Mouse (Mus musculus): ENCODE results near the gene Arhgap1. TPM values are rescaled to one million over a fixed set of nuclear protein-coding genes. Genes with fewer than 3 reads are reported as not detected.
A peak's percentile ranks its signal among the peaks of the same experiment; 100 is the strongest.

Gene Arhgap1
- polyA plus RNA-seq, 1 experiment from 2014 or later = 90.6 TPM

GRCm38 (mm10) chr2:91650360-91650995 is 818 bp downstream of the Arhgap1 start:
- Histone ChIP-seq H3K9ac (peak overlapping the region; percentile 98), H3K4me1 (replicated peaks) (peaks cover 46% of the 10 kb centered on the region), H3K36me3 (peaks cover 55% of the 10 kb centered on the region), H3K4me3 (peak overlapping the region; percentile 93), H3K27ac (replicated peaks) (peak overlapping the region; percentile 91), H3K27me3 (no peaks in the 10 kb centered on the region), H3K9me3 (no peaks in the 10 kb centered on the region), H3K4me2 (peak overlapping the region; percentile 86)
- ATAC-seq (ENCODE audit: low read depth) = peak; percentile 60
- 15% methylated on average over 16 of the region's 16 CpGs for WGBS

DNA sequence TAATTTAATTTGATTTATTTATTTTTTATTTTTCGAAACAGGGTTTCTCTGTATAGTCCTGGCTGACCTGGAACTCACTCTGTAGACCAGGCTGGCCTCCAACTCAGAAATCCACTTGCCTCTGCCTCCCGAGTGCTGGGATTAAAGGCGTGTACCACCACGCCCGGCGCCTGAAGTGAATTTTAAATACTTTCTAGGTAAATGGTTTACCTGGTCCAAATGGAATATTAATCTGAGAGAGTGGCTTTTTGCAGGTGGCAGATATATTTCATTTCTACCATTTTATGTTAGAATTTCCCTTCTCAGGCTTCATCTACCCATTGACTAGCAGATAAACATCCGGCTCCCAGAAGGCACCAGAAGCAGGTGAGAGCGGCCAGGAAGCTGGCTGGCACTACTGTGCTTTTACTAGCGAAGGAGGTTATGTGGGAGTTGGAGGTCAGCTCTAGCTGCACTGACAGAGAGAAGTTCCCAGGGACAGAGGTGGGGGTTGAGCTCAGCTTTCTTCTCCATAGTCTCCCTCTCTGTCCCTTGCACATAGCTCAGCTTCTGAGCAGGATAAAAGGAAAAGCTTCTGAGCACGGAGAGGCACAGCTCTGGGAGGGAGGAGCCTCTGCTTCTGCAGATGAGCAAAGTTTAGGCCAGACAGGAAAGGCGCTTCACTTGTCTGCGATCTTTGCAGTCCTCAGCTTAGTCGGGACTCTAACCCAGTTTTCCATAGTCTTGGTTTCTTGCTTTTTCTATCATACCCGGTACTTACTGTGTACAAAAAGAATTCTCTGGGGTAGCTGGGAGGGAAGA is 2.0 kb downstream of the Arhgap1 start:
- Histone ChIP-seq H3K9me3 (no peaks in the 10 kb centered on the region), H3K4me1 (replicated peaks) (peaks cover 46% of the 10 kb centered on the region), H3K9ac (peak overlapping the region; percentile 31; the same call in 1 of the 2 replicates), H3K4me2 (peak overlapping the region; percentile 86; the same call in 1 of the 2 replicates), H3K27me3 (no peaks in the 10 kb centered on the region), H3K36me3 (peaks cover 55% of the 10 kb centered on the region), H3K27ac (replicated peaks) (no peak overlapping the region), H3K4me3 (no peak overlapping the region)
- WGBS = 89% methylated on average over 14 of the region's 14 CpGs
- no peak for ATAC-seq (ENCODE audit: low read depth)

DNA sequence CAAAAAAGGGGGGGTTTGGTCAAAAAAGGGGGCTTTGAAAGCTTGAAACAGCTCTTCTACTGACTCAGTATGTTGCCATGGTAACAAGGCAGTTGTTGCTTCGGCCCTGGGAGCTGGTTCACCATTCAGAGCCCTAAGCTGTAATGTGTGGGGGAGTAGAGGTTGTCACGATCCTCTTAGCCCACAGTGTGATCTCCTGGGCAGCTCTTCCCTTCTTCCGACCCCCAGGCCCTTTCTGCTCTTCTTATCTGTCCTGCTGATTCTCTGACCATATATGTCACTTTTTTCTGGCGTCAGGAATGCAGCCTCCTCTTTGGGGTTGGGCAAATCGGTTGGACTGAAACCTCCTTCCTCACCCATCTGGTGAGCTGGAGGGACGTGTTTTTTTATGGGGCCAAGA is 3.2 kb downstream of the Arhgap1 start:
- H3K9ac ChIP-seq = no peak overlapping the region; the same call in 1 of the 2 replicates

GRCm38 (mm10) chr2:91655388-91655787 is 5.7 kb downstream of the Arhgap1 start:
- 94% methylated on average over 5 of the region's 5 CpGs for WGBS
- Histone ChIP-seq H3K4me2 (no peak overlapping the region), H3K4me1 (replicated peaks) (peaks cover 29% of the 10 kb centered on the region), H3K9ac (no peak overlapping the region), H3K4me3 (no peak overlapping the region), H3K36me3 (peaks cover 78% of the 10 kb centered on the region), H3K9me3 (no peaks in the 10 kb centered on the region), H3K27ac (replicated peaks) (no peak overlapping the region), H3K27me3 (no peaks in the 10 kb centered on the region)
- no peak for ATAC-seq (ENCODE audit: low read depth)

More for the DNA sequence above, 3.2 kb downstream of the Arhgap1 start:
- Histone ChIP-seq H3K4me3 (no peak overlapping the region), H3K36me3 (peaks cover 55% of the 10 kb centered on the region), H3K4me2 (no peak overlapping the region), H3K27me3 (no peaks in the 10 kb centered on the region), H3K9me3 (no peaks in the 10 kb centered on the region), H3K27ac (replicated peaks) (no peak overlapping the region), H3K4me1 (replicated peaks) (peaks cover 44% of the 10 kb centered on the region)
- no peak for ATAC-seq (ENCODE audit: low read depth)
- WGBS = 55% methylated on average over 6 of the region's 6 CpGs

GRCm38 (mm10) chr2:91655827-91656226 is 6.2 kb downstream of the Arhgap1 start:
- ATAC-seq (ENCODE audit: low read depth) = no peak
- H3K4me1 ChIP-seq (replicated peaks) = peaks cover 25% of the 10 kb centered on the region
- no peak overlapping the region for H3K27ac ChIP-seq (replicated peaks)
- H3K9ac ChIP-seq = no peak overlapping the region
- no peaks in the 10 kb centered on the region for H3K27me3 ChIP-seq
- no peaks in the 10 kb centered on the region for H3K9me3 ChIP-seq
- no peak overlapping the region for H3K4me3 ChIP-seq
- no peak overlapping the region for H3K4me2 ChIP-seq
- WGBS = 72% methylated on average over 6 of the region's 6 CpGs
- H3K36me3 ChIP-seq = peaks cover 79% of the 10 kb centered on the region

DNA sequence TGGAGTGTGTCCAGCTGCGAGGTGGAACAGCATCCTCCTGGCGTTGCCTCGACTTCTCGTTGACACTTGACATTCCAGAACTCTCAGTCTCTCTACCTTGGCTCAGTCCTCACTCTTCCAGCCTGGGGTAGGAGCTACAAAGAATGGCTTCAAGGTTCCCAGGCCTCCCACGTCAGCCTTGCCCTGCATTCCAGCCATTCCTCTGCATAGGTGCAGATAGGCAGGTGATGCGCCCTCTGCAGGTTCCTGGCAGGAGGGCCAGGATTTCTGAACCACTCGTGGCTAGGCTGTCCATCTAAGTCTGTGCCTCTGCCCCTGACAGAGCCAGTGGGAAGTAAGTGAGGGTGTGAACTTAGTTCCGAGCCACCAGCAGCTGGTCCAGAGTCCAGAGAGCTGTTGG is 7.1 kb downstream of the Arhgap1 start:
- Histone ChIP-seq H3K4me3 (no peak overlapping the region), H3K36me3 (peaks cover 87% of the 10 kb centered on the region)
- 79% methylated on average over 8 of the region's 8 CpGs for WGBS

DNA sequence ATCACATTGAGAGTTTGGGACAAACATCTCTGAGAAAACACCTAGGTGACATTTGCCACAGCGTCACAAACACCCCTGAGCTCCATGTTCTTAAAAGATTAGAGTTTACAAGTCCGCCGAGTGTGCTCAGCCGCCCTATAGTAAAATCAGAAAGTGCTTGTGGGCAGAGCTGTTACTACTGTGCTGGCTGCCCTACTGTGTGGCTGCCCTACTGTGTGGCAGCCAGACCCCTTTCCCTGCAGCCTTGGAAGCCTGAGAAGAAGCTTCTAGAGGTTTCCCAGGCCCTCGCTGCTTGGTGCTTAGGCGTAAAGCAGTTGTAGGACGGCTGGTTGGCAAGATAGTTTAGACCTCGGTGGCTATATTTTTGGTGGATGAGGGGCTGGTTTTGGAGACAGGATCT is 10.0 kb downstream of the Arhgap1 start:
- ATAC-seq (ENCODE audit: low read depth) = no peak
- WGBS = 95% methylated on average over 8 of the region's 8 CpGs
- no peaks in the 10 kb centered on the region for H3K27me3 ChIP-seq

More for the DNA sequence above, 7.1 kb downstream of the Arhgap1 start:
- H3K9me3 ChIP-seq = no peaks in the 10 kb centered on the region
- H3K9ac ChIP-seq = no peak overlapping the region
- H3K4me2 ChIP-seq = no peak overlapping the region
- ATAC-seq (ENCODE audit: low read depth) = no peak
- H3K27me3 ChIP-seq = no peaks in the 10 kb centered on the region
- H3K27ac ChIP-seq (replicated peaks) = no peak overlapping the region
- H3K4me1 ChIP-seq (replicated peaks) = peaks cover 15% of the 10 kb centered on the region

DNA sequence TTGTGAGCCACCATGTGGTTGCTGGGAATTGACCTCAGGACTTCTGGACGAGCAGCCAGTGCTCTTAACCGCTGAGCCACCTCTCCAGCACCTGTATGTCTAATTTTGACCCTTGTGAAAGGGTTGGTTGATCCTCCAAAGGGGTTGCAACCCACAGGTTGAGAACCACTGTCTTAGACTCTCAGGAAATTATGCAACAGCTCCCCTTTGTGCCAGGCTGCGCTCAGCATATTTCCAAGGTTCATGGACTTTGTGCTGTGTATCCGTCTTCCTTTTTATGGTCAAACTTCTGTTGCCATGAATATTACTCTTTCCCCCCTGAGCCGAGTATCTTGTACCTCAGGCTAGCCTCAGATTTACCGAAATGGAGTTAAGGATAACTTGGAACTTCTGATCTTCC is 11.3 kb downstream of the Arhgap1 start:
- ATAC-seq (ENCODE audit: low read depth) = no peak
- Histone ChIP-seq H3K36me3 (peaks cover 90% of the 10 kb centered on the region), H3K9me3 (no peaks in the 10 kb centered on the region), H3K9ac (no peak overlapping the region), H3K27ac (replicated peaks) (no peak overlapping the region), H3K4me3 (no peak overlapping the region), H3K27me3 (no peaks in the 10 kb centered on the region), H3K4me1 (replicated peaks) (no peaks in the 10 kb centered on the region), H3K4me2 (no peak overlapping the region)
- 92% methylated on average over 6 of the region's 6 CpGs for WGBS

More for the DNA sequence above, 10.0 kb downstream of the Arhgap1 start:
- Histone ChIP-seq H3K4me3 (no peak overlapping the region), H3K36me3 (peaks cover 93% of the 10 kb centered on the region), H3K4me2 (no peak overlapping the region), H3K9ac (no peak overlapping the region), H3K27ac (replicated peaks) (no peak overlapping the region), H3K9me3 (no peaks in the 10 kb centered on the region), H3K4me1 (replicated peaks) (no peaks in the 10 kb centered on the region)

- Histone ChIP-seq H3K4me2 (no peak overlapping the region), H3K36me3 (peaks cover 90% of the 10 kb centered on the region), H3K27me3 (no peaks in the 10 kb centered on the region), H3K9ac (no peak overlapping the region), H3K4me1 (replicated peaks) (no peaks in the 10 kb centered on the region), H3K27ac (replicated peaks) (no peak overlapping the region), H3K4me3 (no peak overlapping the region), H3K9me3 (no peaks in the 10 kb centered on the region)
- no peak for ATAC-seq (ENCODE audit: low read depth)
Observed at GRCm38 (mm10) chr2:91664780-91665179, 15.1 kb downstream of the Arhgap1 start.

GRCm38 (mm10) chr2:91666386-91666910 is 16.8 kb downstream of the Arhgap1 start:
- H3K36me3 ChIP-seq = peaks cover 94% of the 10 kb centered on the region
- 96% methylated on average over 6 of the region's 6 CpGs for WGBS

DNA sequence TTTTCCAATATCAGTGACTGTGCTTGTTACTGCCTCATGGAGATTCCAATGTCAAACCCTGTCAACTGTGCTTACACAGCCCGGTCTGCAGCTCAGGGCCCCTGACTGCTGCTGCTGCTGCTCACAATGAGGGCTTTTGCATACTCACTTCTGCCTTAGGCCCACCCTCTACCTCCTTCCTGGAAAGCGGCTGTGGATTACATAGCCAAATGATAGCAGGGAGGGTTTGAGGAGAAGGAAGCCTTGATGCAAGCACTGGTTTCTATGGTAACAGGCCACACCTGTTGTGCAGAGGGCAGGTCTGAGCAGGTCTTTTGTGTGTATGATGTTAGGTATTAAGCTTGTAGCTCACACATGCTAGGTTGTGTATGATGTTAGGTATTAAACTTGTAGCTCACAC is 18.1 kb downstream of the Arhgap1 start:
- 86% methylated on average over 2 of the region's 2 CpGs for WGBS
- ATAC-seq (ENCODE audit: low read depth) = no peak

More at GRCm38 (mm10) chr2:91666386-91666910, 16.8 kb downstream of the Arhgap1 start:
- no peak overlapping the region for H3K9ac ChIP-seq
- H3K4me1 ChIP-seq (replicated peaks) = no peaks in the 10 kb centered on the region
- H3K27me3 ChIP-seq = no peaks in the 10 kb centered on the region
- ATAC-seq (ENCODE audit: low read depth) = no peak
- H3K27ac ChIP-seq (replicated peaks) = no peak overlapping the region
- H3K4me3 ChIP-seq = no peak overlapping the region
- H3K4me2 ChIP-seq = no peak overlapping the region
- no peaks in the 10 kb centered on the region for H3K9me3 ChIP-seq

DNA sequence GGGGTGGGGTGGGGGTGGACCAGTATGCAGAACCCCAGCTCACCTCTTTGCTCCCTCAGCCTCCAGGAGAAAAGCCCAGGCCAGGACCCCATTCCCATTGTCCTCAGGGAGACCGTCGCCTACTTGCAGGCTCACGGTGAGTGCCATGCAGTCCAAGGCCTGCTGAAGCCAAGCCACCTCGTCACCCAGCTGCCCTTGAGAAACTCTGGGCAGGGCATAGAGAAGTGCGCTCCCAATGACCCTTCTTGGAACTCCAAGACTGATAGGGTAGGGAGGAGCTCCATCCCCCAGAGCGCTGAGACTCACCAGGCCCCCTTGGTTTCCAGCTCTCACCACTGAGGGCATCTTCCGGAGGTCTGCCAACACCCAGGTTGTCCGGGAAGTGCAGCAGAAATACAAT is 19.7 kb downstream of the Arhgap1 start:
- 92% methylated on average over 8 of the region's 8 CpGs for WGBS
- H3K4me1 ChIP-seq (replicated peaks) = no peaks in the 10 kb centered on the region
- no peak overlapping the region for H3K4me2 ChIP-seq
- no peaks in the 10 kb centered on the region for H3K27me3 ChIP-seq
- H3K9ac ChIP-seq = no peak overlapping the region
- peaks cover 96% of the 10 kb centered on the region for H3K36me3 ChIP-seq
- no peaks in the 10 kb centered on the region for H3K9me3 ChIP-seq
- no peak overlapping the region for H3K27ac ChIP-seq (replicated peaks)
- no peak overlapping the region for H3K4me3 ChIP-seq
- ATAC-seq (ENCODE audit: low read depth) = no peak

More for the DNA sequence above, 18.1 kb downstream of the Arhgap1 start:
- Histone ChIP-seq H3K4me3 (no peak overlapping the region), H3K27ac (replicated peaks) (no peak overlapping the region), H3K4me1 (replicated peaks) (no peaks in the 10 kb centered on the region), H3K4me2 (no peak overlapping the region), H3K9ac (no peak overlapping the region), H3K9me3 (no peaks in the 10 kb centered on the region), H3K27me3 (no peaks in the 10 kb centered on the region), H3K36me3 (peaks cover 97% of the 10 kb centered on the region)

Measured in neural tube, embryonic 13.5 days (tissue).